Mouse (Mus musculus): ENCODE measurements around the gene Il11ra1.

DNA sequence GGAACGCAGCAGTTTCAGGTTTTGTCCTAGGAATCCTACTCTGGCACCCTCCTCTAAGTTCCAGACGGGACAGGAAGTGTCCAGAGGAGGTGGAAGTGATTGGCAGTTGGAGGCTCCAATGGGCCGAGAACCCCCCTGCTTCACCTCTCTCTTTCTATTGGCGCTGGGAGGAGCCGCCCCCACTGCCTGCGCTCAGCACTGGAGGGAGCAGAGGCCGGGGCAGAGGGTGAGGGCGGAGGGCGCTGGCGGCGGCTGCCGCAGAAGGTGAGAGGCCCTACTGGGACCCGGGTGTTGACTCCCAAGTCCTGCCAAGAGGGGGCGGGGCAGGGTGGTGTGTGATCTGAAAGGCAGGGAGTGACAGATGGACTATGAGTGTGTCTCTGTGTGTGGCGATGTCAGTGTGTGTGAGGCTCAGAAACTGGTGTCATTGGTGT, 60.5 kb downstream of the Il11ra1 start:
- TF ChIP-seq CTCF (IDR thresholded peaks at IDR 0.05; ENCODE audit: low read depth) (peak; percentile 55), EP300 (optimal IDR thresholded peaks at IDR 0.05) (no peak)
